Mouse (Mus musculus) spleen, adult 2 months (tissue): Measurements from ENCODE around the gene Diablo.

Experiments used
- CTCF ChIP-seq: fragments of 200-500 bp; IDR thresholded peaks from 2 replicates; pipeline ENCODE4 v1.5.1; 2011; ENCODE audit warnings: mild to moderate bottlenecking, inconsistent platforms; ENCODE audit not compliant: insufficient read depth, insufficient read length, insufficient replicate concordance; ENCODE audit errors: extremely low read depth
- POLR2A ChIP-seq: fragments of 200-500 bp; IDR thresholded peaks from 2 replicates; pipeline ENCODE4 v1.6.1; 2011; ENCODE audit warnings: low read depth, low read length, inconsistent platforms

DNA sequence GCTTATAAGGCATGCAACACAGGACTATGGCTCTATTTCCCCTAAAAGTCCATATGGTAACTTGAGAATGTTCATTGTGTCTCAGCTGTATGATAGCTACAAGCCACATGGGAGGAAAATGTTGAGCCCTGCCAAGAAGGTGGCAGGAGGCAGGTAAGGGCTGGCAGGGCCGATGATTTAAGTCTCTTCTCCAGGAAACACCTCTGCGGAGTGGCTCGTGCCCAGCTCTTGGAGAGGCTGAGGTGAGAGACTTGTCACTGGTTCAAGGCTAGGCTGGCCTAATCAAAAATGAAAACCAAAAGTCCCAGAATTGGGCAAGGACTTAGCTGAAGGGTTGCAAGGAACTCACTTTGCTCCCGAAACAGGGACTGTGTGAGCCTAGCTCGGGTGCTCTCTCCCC is 13.8 kb downstream of the Diablo start, which contains the start of gene B3gnt4:
- TF ChIP-seq CTCF (no peak), POLR2A (no peak)
